Mouse (Mus musculus): ENCODE measurements around the gene Cnnm4.

Gene Cnnm4

DNA sequence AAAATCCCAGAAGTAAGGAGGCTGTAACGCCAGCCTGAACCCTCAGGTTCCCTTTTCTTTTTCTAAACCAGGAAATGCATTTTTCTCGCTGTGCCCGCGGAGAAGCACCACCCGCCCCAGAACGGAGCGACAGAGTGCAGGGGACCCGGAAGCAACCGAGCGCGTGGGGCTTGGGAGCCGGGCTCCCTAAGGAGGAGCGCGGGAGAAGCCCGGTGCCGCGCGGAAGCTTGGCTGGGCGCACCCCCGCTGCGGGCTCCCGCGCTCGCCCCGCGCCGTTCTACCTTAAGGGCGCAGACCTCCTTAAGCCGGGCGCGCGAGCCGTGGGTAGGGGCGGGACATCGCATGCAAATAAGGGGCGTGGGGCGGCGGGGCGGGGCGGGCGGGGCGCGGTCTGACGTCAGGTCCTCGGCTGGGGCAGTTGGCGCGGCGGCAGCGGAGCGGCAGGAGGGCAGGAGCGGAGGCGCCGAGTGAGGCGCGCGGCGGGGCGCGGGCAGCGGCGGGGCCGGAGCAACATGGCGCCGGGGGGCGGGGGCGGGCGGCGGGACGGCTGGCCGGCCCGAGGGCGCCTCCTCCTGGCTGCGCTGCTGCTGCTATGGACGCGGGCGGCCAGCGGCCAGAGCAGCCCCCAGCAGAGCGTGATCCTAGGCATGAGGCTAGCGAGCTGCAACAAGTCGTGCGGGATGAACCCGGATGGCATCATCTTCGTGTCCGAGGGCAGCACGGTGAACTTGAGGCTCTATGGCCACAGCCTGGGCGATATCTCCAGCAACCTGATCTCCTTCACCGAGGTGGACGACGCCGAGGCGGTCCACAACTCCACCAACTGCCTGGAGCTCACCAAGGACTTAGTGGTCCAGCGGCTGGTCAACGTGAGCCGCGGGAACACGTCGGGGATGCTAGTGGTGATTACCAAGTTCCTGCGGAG, at the start of gene Cnnm4:
Gene Cnnm4 (plus strand): TSS at position 440 of the 925 bp plus-strand sequence.
- no peaks in the 10 kb centered on the region for H3K36me3 ChIP-seq (ENCODE audit: insufficient read depth, low read length)
- TF ChIP-seq POU5F1 (IDR thresholded peaks at IDR 0.05; ENCODE audit: borderline replicate concordance, low read length) (no peak), NANOG (IDR thresholded peaks at IDR 0.05; ENCODE audit: borderline replicate concordance, low read length) (no peak), CTCF (conservative IDR thresholded peaks at IDR 0.05; ENCODE audit: low read length) (no peak)
- H3K4me3 ChIP-seq (replicated peaks; ENCODE audit: low read length): peak within 1 kb of the TSS; percentile 91
- no peaks in the 10 kb centered on the region for H3K9me3 ChIP-seq (ENCODE audit: low read length)
- H3K27me3 ChIP-seq (ENCODE audit: insufficient read depth, low read length): peaks cover 56% of the 10 kb centered on the region
- peaks cover 30% of the 10 kb centered on the region for H3K4me1 ChIP-seq (replicated peaks; ENCODE audit: low read depth, low read length)

- H3K27me3 ChIP-seq (ENCODE audit: insufficient read depth, low read length): no peaks in the 10 kb centered on the region
- no peak overlapping the region for H3K4me3 ChIP-seq (replicated peaks; ENCODE audit: low read length)
- no peaks in the 10 kb centered on the region for H3K9me3 ChIP-seq (ENCODE audit: low read length)
- TF ChIP-seq CTCF (conservative IDR thresholded peaks at IDR 0.05; ENCODE audit: low read length) (no peak), NANOG (IDR thresholded peaks at IDR 0.05; ENCODE audit: borderline replicate concordance, low read length) (no peak)
- H3K36me3 ChIP-seq (ENCODE audit: insufficient read depth, low read length): peaks cover 98% of the 10 kb centered on the region
- peaks cover 5% of the 10 kb centered on the region for H3K4me1 ChIP-seq (replicated peaks; ENCODE audit: low read depth, low read length)
Measured at GRCm38 (mm10) chr1:36429511-36429910, 41.9 kb upstream of the Cnnm4 start.

- no peaks in the 10 kb centered on the region for H3K9me3 ChIP-seq (ENCODE audit: low read length)
- no peak overlapping the region for H3K4me3 ChIP-seq (replicated peaks; ENCODE audit: low read length)
- TF ChIP-seq CTCF (conservative IDR thresholded peaks at IDR 0.05; ENCODE audit: low read length) (no peak), NANOG (IDR thresholded peaks at IDR 0.05; ENCODE audit: borderline replicate concordance, low read length) (no peak), POU5F1 (IDR thresholded peaks at IDR 0.05; ENCODE audit: borderline replicate concordance, low read length) (no peak)
- H3K27me3 ChIP-seq (ENCODE audit: insufficient read depth, low read length): no peaks in the 10 kb centered on the region
- H3K36me3 ChIP-seq (ENCODE audit: insufficient read depth, low read length): peaks cover 98% of the 10 kb centered on the region
- peaks cover 5% of the 10 kb centered on the region for H3K4me1 ChIP-seq (replicated peaks; ENCODE audit: low read depth, low read length)
Measured at GRCm38 (mm10) chr1:36432999-36433398, 38.4 kb upstream of the Cnnm4 start.

DNA sequence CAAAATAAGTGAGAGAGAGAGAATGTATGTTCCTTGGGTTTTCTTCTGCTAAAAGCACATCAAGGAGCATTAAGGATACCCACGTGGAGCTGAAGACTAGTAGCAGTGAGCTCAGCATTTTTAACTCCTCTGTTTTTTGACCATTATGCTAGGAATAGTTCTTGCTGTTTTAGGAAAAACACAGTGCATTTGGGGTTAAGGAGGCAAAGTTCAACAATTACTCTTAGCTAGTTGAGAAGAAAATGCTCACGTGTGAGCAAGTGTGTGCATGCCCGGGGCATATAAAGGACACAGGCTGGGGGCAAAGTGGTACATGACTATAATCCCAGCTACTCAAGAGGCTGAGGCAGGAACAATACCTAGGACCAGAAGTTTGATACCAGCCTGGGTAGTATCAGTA, 37.8 kb upstream of the Cnnm4 start:
- TF ChIP-seq NANOG (IDR thresholded peaks at IDR 0.05; ENCODE audit: borderline replicate concordance, low read length) (no peak), CTCF (conservative IDR thresholded peaks at IDR 0.05; ENCODE audit: low read length) (no peak), POU5F1 (IDR thresholded peaks at IDR 0.05; ENCODE audit: borderline replicate concordance, low read length) (no peak)
- H3K4me1 ChIP-seq (replicated peaks; ENCODE audit: low read depth, low read length): peaks cover 5% of the 10 kb centered on the region
- H3K4me3 ChIP-seq (replicated peaks; ENCODE audit: low read length): no peak overlapping the region
- peaks cover 98% of the 10 kb centered on the region for H3K36me3 ChIP-seq (ENCODE audit: insufficient read depth, low read length)
- H3K9me3 ChIP-seq (ENCODE audit: low read length): no peaks in the 10 kb centered on the region
- H3K27me3 ChIP-seq (ENCODE audit: insufficient read depth, low read length): no peaks in the 10 kb centered on the region

DNA sequence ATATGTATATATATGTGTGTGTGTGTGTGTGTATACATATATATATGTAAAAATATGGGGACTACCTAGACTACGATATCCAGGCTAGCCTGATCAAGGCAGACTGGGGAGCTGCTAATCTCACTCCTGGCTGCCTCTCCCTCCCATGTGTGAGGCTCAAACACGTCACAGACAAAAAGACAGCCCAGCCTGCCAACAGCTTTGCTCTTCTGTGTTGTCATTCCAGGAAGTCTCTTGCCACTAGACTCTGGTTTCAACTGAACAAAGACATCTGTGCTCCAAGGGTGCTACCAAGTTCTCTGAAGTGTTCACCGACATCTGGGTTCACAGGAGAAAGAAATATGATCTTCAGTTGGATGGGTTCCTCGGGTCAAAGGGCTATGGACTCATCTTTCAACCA, 36.3 kb upstream of the Cnnm4 start:
- TF ChIP-seq POU5F1 (IDR thresholded peaks at IDR 0.05; ENCODE audit: borderline replicate concordance, low read length): no peak
- no peak for TF ChIP-seq CTCF (conservative IDR thresholded peaks at IDR 0.05; ENCODE audit: low read length)
- no peak for TF ChIP-seq NANOG (IDR thresholded peaks at IDR 0.05; ENCODE audit: borderline replicate concordance, low read length)
- Histone ChIP-seq H3K9me3 (ENCODE audit: low read length) (no peaks in the 10 kb centered on the region), H3K36me3 (ENCODE audit: insufficient read depth, low read length) (peaks cover 98% of the 10 kb centered on the region), H3K4me1 (replicated peaks; ENCODE audit: low read depth, low read length) (peaks cover 3% of the 10 kb centered on the region), H3K27me3 (ENCODE audit: insufficient read depth, low read length) (no peaks in the 10 kb centered on the region), H3K4me3 (replicated peaks; ENCODE audit: low read length) (no peak overlapping the region)

GRCm38 (mm10) chr1:36436515-36436914, 34.9 kb upstream of the Cnnm4 start:
- Histone ChIP-seq H3K4me3 (replicated peaks; ENCODE audit: low read length) (no peak overlapping the region), H3K9me3 (ENCODE audit: low read length) (no peaks in the 10 kb centered on the region), H3K36me3 (ENCODE audit: insufficient read depth, low read length) (peaks cover 95% of the 10 kb centered on the region), H3K4me1 (replicated peaks; ENCODE audit: low read depth, low read length) (no peaks in the 10 kb centered on the region), H3K27me3 (ENCODE audit: insufficient read depth, low read length) (no peaks in the 10 kb centered on the region)
- no peak for TF ChIP-seq NANOG (IDR thresholded peaks at IDR 0.05; ENCODE audit: borderline replicate concordance, low read length)
- no peak for TF ChIP-seq CTCF (conservative IDR thresholded peaks at IDR 0.05; ENCODE audit: low read length)
- no peak for TF ChIP-seq POU5F1 (IDR thresholded peaks at IDR 0.05; ENCODE audit: borderline replicate concordance, low read length)

- H3K9me3 ChIP-seq (ENCODE audit: low read length): no peaks in the 10 kb centered on the region
- TF ChIP-seq NANOG (IDR thresholded peaks at IDR 0.05; ENCODE audit: borderline replicate concordance, low read length) (no peak), CTCF (conservative IDR thresholded peaks at IDR 0.05; ENCODE audit: low read length) (no peak), POU5F1 (IDR thresholded peaks at IDR 0.05; ENCODE audit: borderline replicate concordance, low read length) (no peak)
- H3K4me3 ChIP-seq (replicated peaks; ENCODE audit: low read length): no peak overlapping the region
- H3K27me3 ChIP-seq (ENCODE audit: insufficient read depth, low read length): no peaks in the 10 kb centered on the region
- H3K4me1 ChIP-seq (replicated peaks; ENCODE audit: low read depth, low read length): no peaks in the 10 kb centered on the region
- peaks cover 95% of the 10 kb centered on the region for H3K36me3 ChIP-seq (ENCODE audit: insufficient read depth, low read length)
Measured at GRCm38 (mm10) chr1:36437223-36437622, 34.2 kb upstream of the Cnnm4 start.

DNA sequence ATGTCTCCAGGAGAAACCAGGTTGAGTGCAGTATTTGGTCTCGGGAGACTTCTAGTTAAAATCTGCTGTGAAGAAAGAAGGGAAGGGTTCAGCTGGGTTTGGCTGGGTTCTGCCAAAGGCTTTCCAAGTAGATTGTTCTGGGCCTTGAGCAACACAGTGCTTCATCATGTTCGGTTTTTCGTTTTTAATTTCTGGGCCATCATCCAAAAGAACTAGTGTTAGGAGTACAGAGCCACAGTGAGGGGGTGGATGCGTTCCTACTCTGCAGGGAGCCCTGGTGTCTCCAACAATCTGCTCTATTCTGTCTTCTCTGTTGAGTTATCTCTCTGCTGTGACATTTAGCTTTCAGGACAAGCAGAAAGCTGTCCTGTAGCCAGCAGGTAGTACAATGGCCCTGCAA, 30.3 kb upstream of the Cnnm4 start:
- H3K9me3 ChIP-seq (ENCODE audit: low read length): no peaks in the 10 kb centered on the region
- H3K4me3 ChIP-seq (replicated peaks; ENCODE audit: low read length): no peak overlapping the region
- H3K27me3 ChIP-seq (ENCODE audit: insufficient read depth, low read length): no peaks in the 10 kb centered on the region
- peaks cover 15% of the 10 kb centered on the region for H3K4me1 ChIP-seq (replicated peaks; ENCODE audit: low read depth, low read length)
- TF ChIP-seq POU5F1 (IDR thresholded peaks at IDR 0.05; ENCODE audit: borderline replicate concordance, low read length): no peak
- no peak for TF ChIP-seq NANOG (IDR thresholded peaks at IDR 0.05; ENCODE audit: borderline replicate concordance, low read length)
- no peak for TF ChIP-seq CTCF (conservative IDR thresholded peaks at IDR 0.05; ENCODE audit: low read length)
- H3K36me3 ChIP-seq (ENCODE audit: insufficient read depth, low read length): peaks cover 72% of the 10 kb centered on the region

All from E14TG2a.4 (cell line).